Mouse (Mus musculus) limb, embryonic 12.5 days (tissue): Measurements from ENCODE around the gene Lypd1. TPM values are rescaled to one million over a fixed set of nuclear protein-coding genes. Genes with fewer than 3 reads are reported as not detected.

Experiments
- ATAC-seq: fragments of 200-750 bp; cut with Nextera tagmentation; 2 replicates; pipeline ENCODE4 v1.8.0; 2017; ENCODE audit warnings: low read depth, moderate TSS enrichment; ENCODE audit not compliant: insufficient number of reproducible peaks, insufficient read depth, low FRiP score, low TSS enrichment
- H3K27ac ChIP-seq: fragments of 300-500 bp; sonication (generic); 2 replicates; pipeline ENCODE4 v1.5.1; 2016; ENCODE audit warnings: mild to moderate bottlenecking, moderate library complexity
- H3K27me3 ChIP-seq: fragments of 300-500 bp; sonication (generic); 2 replicates; pipeline ENCODE4 v1.6.1; 2016; ENCODE audit warnings: mild to moderate bottlenecking, moderate library complexity
- H3K36me3 ChIP-seq: fragments of 300-500 bp; sonication (generic); 2 replicates; pipeline ENCODE4 v1.6.1; 2016; ENCODE audit warnings: mild to moderate bottlenecking, moderate library complexity
- H3K4me1 ChIP-seq: fragments of 300-500 bp; sonication (generic); replicated peaks from 2 replicates; pipeline ENCODE4 v1.6.1; 2016
- H3K4me2 ChIP-seq: fragments of 300-500 bp; sonication (generic); 2 replicates; pipeline ENCODE4 v1.6.1; 2016; ENCODE audit warnings: mild to moderate bottlenecking, moderate library complexity
- H3K4me3 ChIP-seq: fragments of 300-500 bp; sonication (generic); replicated peaks from 2 replicates; pipeline ENCODE4 v1.5.1; 2016; ENCODE audit warnings: mild to moderate bottlenecking
- H3K9ac ChIP-seq: fragments of 300-500 bp; sonication (generic); replicated peaks from 2 replicates; pipeline ENCODE4 v1.6.1; 2016; ENCODE audit warnings: mild to moderate bottlenecking, moderate library complexity
- H3K9me3 ChIP-seq: fragments of 300-500 bp; sonication (generic); 2 replicates; pipeline ENCODE4 v1.6.1; 2016; ENCODE audit warnings: mild to moderate bottlenecking, moderate library complexity
- WGBS: fragments of 180-500 bp; shearing (Covaris S2); methylation state at CpG from one replicate; pipeline ENCODE4 v1.1.7; 2016; 5-methylcytosine and 5-hydroxymethylcytosine counted together
- polyA plus RNA-seq: library from polyadenylated mRNA; unstranded; fragments of >200 nt; fragmentation: Nextera tagmentation; extraction: Ambion mirVana; gene quantifications from 2 replicates; pipeline ENCODE4 v1.2.1, GENCODE M21; 2016

Gene Lypd1
- polyA plus RNA-seq: 3.3 and 4.9 TPM in 2 replicates

DNA sequence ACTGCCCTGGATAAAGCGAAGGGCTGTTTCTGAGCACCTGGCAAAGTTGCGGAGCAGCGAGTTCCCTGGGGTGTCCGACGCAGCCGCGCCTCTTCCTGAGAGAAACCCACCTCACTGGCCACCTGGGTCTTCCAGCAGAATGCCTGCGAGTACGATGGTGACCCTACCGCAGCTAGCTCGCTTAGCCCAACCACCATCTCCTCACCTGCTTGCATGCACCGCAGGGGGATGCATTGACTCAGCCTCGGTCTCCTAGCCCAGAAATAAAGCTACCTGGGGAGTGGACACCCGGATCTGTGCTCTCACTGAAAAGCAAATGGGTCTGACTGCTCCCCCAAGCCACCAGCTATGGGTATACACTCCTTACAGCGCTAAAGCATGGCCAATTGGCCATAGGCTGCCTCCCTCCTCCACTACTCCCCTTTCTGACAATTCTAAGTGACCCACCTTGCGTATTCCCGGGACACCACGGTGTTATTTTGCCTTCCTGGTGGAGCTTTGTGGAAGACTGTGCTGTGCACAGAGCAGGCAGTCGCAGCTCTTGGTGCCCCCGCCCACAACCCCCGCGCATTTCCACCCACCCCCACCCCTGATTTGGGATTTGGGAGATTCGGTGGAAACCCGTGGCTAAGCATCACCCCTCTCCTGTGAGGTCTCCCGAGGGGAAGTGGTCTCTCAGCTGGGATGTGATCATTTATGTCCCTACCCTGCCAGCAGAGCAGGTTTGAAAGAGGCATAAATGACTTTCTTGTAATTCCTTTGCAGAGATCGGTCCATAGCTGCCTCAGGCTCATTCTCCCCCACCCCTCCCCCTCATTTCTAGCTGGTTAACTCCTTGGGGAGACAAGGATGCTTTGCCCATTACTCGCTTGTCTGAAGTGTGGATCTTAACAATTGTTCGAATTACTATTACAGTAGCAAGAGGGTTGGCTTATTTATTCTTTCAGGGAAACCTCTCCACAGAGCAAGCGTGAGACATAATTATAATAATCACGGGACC, at the start of gene Lypd1:
Lypd1 (minus strand) TSS at position 501 of the 1,000 bp plus-strand sequence.
- no peak for ATAC-seq
- 5% methylated on average over 30 of the region's 30 CpGs for WGBS
- Histone ChIP-seq H3K27ac (no peak within 1 kb of the TSS), H3K4me2 (peak within 1 kb of the TSS; percentile 96), H3K9me3 (no peaks in the 10 kb centered on the region), H3K4me3 (peak within 1 kb of the TSS; percentile 53), H3K27me3 (peaks cover 46% of the 10 kb centered on the region), H3K36me3 (no peaks in the 10 kb centered on the region), H3K4me1 (peaks cover 33% of the 10 kb centered on the region), H3K9ac (peak within 1 kb of the TSS; percentile 59)

DNA sequence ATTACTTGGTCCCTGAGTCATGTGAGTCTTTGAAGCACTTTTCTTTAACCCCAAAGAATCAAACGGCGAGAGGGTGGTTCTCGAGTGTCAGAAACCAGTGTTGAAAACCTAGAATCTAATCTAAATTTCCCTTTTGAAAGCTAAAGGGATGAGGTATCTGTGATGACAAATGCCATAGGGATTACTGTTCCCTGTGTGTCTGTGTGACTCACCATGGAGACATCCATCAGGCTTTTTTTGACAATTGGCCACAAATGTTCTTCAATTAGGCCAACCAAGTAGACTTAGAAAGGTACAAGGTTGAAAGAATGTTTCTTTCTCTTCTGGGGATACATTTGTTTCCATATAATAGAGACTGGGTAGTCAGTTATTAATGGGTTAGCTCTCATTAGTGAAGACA, 38.1 kb upstream of the Lypd1 start:
- no peaks in the 10 kb centered on the region for H3K27me3 ChIP-seq
- no peak overlapping the region for H3K4me3 ChIP-seq
- no peaks in the 10 kb centered on the region for H3K36me3 ChIP-seq
- no peak overlapping the region for H3K4me2 ChIP-seq
- ATAC-seq: no peak
- H3K4me1 ChIP-seq: no peaks in the 10 kb centered on the region
- 85% methylated on average over 3 of the region's 3 CpGs for WGBS
- H3K9ac ChIP-seq: no peak overlapping the region
- H3K27ac ChIP-seq: no peak overlapping the region
- H3K9me3 ChIP-seq: no peaks in the 10 kb centered on the region

DNA sequence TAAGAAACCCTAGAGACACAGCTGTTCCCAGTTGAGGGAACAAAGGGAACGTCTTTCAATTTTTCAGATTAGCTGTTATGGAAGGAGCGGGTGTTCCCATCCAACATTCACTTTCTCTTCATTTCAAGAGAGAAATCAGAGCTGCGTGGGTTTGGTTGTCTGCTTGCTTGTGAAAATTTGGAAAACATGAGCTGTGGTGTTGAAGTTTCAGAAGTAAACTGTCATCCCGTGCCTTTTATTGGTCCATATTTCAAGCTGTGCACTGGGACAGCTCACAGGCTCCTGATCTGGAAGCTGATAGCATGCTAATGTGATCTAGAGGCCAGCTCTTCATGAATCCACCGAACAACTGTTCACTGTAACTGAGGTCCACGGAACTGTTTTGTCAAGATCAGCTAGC, 36.2 kb upstream of the Lypd1 start:
- H3K27me3 ChIP-seq: no peaks in the 10 kb centered on the region
- H3K4me2 ChIP-seq: no peak overlapping the region
- H3K27ac ChIP-seq: no peak overlapping the region
- H3K9ac ChIP-seq: no peak overlapping the region
- H3K4me3 ChIP-seq: no peak overlapping the region
- no peak for ATAC-seq
- WGBS: 51% methylated on average over 6 of the region's 6 CpGs
- no peaks in the 10 kb centered on the region for H3K9me3 ChIP-seq
- H3K4me1 ChIP-seq: peaks cover 3% of the 10 kb centered on the region; the same call in 1 of the 2 replicates
- no peaks in the 10 kb centered on the region for H3K36me3 ChIP-seq

DNA sequence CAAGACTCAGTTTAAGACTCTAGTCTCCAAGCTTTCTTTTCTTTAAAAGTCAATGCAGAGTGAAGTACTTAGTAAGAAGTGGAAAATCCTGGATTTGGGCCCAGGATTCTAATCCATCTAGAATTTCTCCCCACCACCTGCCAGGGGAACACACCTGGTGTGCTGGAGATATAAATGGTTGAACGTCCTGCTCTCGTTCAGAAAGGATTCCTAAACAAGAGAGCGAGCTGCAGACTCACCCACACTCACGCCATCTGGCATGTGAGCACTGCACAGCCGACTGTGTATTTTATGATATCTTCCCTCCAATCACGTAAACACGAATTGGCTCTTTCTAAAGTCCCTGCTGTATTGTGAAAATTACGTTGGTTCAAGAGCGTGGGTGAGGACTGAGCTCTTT, 32.2 kb upstream of the Lypd1 start:
- ATAC-seq: no peak; the same call in 1 of the 2 replicates
- Histone ChIP-seq H3K9me3 (no peaks in the 10 kb centered on the region), H3K27ac (no peak overlapping the region), H3K4me3 (no peak overlapping the region), H3K27me3 (no peaks in the 10 kb centered on the region), H3K4me1 (peaks cover 3% of the 10 kb centered on the region; the same call in 1 of the 2 replicates), H3K36me3 (no peaks in the 10 kb centered on the region), H3K9ac (no peak overlapping the region), H3K4me2 (no peak overlapping the region)
- 33% methylated on average over 9 of the region's 9 CpGs for WGBS

DNA sequence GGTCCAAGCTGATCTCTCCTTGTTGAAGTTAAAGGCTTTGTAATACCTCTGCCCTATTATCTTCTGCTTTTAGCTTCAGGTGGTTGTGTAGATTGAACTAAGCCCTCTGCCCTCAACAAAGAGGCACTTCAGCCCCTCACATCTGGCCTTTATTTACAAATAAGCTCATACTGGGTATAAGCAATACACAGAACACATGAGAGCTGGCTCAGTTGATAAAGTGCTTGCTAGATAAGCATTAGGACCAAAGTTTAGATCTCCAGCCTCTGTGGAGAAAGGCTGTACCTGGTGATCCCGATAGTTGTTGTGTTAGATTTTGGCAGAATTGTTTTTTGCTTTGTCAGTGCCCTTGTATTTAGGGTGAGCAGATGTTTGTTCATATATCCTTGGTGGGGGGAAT, 30.4 kb upstream of the Lypd1 start:
- Histone ChIP-seq H3K27me3 (no peaks in the 10 kb centered on the region), H3K9ac (no peak overlapping the region), H3K4me2 (no peak overlapping the region), H3K9me3 (no peaks in the 10 kb centered on the region), H3K4me3 (no peak overlapping the region), H3K27ac (no peak overlapping the region), H3K36me3 (no peaks in the 10 kb centered on the region), H3K4me1 (peaks cover 3% of the 10 kb centered on the region; the same call in 1 of the 2 replicates)
- no peak for ATAC-seq
- 87% methylated on average over 1 of the region's 1 CpGs for WGBS

DNA sequence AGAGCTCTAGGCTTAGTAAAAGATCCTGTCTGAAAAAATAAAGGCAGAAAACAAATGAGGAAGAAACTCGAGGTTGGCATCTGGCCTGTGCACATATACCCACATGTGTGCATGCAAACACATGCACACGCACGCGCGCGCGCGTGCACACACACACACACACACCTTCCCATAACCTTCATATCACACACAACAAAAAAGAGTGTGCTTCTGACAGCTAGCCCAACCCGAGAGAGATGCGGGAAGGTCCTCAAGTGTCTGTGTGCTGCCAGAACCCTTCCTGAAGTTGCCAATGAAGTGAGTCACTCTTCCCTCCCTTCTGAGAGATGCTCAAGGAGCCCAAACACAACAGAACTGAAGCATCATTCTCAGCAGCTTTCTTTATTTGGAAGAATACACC, 12.6 kb upstream of the Lypd1 start:
- WGBS: 94% methylated on average over 10 of the region's 10 CpGs
- H3K4me3 ChIP-seq: no peak overlapping the region
- no peak overlapping the region for H3K27ac ChIP-seq
- H3K4me2 ChIP-seq: no peak overlapping the region
- H3K9ac ChIP-seq: no peak overlapping the region
- no peaks in the 10 kb centered on the region for H3K9me3 ChIP-seq
- ATAC-seq: no peak
- no peaks in the 10 kb centered on the region for H3K36me3 ChIP-seq
- H3K27me3 ChIP-seq: no peaks in the 10 kb centered on the region
- H3K4me1 ChIP-seq: no peaks in the 10 kb centered on the region

DNA sequence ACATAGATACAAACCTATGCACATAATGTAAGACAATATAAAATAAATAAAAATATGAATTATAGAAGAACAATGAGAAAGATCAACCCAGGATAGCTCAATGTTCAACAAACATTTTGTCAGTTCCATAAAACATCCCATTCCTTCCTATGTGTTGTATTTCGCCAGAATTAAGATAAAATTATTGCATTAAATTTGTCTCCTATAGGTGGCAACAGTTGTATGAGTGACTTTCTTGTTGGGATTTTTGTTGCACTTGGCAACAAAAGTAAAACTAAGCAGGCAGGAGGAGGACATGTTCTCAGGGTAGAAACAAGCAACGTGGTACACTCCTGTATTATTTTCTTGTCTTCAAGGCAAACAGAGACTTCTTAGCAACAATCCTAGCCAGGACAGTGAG, 10.2 kb upstream of the Lypd1 start:
- no peak overlapping the region for H3K9ac ChIP-seq
- no peak overlapping the region for H3K4me2 ChIP-seq
- WGBS: 74% methylated on average over 2 of the region's 2 CpGs
- no peaks in the 10 kb centered on the region for H3K27me3 ChIP-seq
- no peak overlapping the region for H3K4me3 ChIP-seq
- ATAC-seq: no peak
- H3K9me3 ChIP-seq: 0 out of 2 replicates have a peak, but pooled peaks cover 4% of the 10 kb centered on the region
- H3K36me3 ChIP-seq: no peaks in the 10 kb centered on the region
- no peaks in the 10 kb centered on the region for H3K4me1 ChIP-seq
- H3K27ac ChIP-seq: no peak overlapping the region

DNA sequence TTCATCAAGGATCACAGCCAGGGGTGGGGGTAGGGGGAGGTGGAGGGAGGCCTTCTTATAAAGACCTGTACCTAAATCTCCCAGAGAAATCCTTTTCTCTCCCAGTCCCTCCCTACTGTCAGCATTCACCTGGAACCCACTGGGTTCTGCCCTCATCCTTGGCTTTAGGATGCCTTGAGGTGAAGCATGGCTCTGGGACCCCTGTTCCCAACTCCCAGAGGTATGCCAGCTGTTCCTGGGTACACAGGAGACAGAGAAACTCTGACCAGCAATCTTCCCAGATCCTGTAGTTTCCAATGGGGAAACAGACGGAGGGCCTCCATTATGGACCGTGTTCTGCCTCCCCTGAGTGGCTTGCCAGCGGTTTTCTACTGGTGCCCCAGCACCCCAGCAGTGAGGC, 7.8 kb upstream of the Lypd1 start:
- H3K36me3 ChIP-seq: no peaks in the 10 kb centered on the region
- 86% methylated on average over 3 of the region's 3 CpGs for WGBS
- no peak overlapping the region for H3K4me2 ChIP-seq
- H3K9ac ChIP-seq: no peak overlapping the region
- H3K4me1 ChIP-seq: no peaks in the 10 kb centered on the region
- no peak overlapping the region for H3K4me3 ChIP-seq
- H3K27me3 ChIP-seq: peaks cover 5% of the 10 kb centered on the region; the same call in 1 of the 2 replicates
- H3K9me3 ChIP-seq: 0 out of 2 replicates have a peak, but pooled peaks cover 4% of the 10 kb centered on the region
- no peak for ATAC-seq
- H3K27ac ChIP-seq: no peak overlapping the region

DNA sequence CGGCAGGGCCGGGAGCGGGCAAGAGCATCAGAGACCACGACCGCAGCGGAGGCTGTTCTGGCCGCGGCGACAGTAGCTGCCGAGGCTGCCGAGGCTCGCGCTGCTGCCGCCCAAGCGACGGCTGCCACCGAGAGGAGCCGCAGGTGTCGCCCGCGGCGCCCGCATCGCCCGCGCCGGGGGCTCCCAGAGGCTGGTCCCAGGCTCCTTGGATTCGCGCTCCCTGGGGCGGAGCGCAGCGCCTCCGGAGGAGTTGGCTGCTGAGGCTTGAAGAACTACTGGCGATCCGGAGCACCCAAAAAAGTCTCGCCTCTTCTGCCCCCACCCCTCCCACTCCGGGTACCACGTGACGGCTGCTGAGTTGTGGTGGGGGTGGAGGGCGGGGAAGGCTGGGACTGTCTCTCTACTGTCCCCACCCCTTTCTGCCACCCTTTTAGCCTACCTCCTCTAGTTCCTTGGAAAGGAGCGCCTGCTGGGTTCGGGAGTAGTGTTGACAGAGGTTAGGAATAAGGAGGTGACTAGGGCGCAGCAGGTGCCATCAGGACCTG, 928 bp downstream of the Lypd1 start:
- WGBS: under 1% methylated on average over 43 of the region's 43 CpGs
- H3K4me2 ChIP-seq: peak overlapping the region; percentile 96
- peaks cover 33% of the 10 kb centered on the region for H3K4me1 ChIP-seq
- H3K36me3 ChIP-seq: no peaks in the 10 kb centered on the region
- H3K9ac ChIP-seq: peak overlapping the region; percentile 59
- peak overlapping the region; percentile 53 for H3K4me3 ChIP-seq
- peak; percentile 53; the same call in 1 of the 2 replicates for ATAC-seq
- H3K27me3 ChIP-seq: peaks cover 46% of the 10 kb centered on the region
- no peaks in the 10 kb centered on the region for H3K9me3 ChIP-seq
- no peak overlapping the region for H3K27ac ChIP-seq

DNA sequence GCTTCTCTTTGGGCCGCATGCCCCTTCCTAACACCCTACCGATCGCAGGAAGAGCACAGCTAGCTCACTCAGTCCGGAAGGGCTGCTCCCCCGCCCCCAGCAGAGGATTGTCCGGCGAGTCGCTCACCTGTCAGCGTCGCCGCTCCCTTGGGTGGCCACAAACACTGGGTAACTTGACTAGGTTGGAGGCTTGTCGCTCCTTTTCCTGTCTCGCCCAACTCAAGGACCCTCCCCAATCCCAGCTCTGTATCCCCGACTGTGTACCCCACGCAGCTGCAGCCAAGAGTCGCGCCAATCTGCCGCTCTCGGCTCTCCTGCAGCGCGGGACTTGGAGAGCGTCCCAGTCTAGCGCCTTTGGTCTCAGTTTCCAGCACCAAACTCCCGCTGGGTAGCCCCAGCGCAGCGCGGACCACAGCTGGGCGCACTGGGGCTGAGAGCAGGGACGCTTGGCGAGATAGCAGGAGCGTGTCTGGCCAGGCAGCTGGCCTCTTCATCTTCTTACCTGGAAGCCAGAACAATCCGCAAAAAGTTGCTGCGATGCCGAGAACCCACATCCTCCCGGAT, 1.5 kb downstream of the Lypd1 start:
- peak; percentile 23; the same call in 1 of the 2 replicates for ATAC-seq
- Histone ChIP-seq H3K4me3 (peak overlapping the region; percentile 53), H3K9me3 (no peaks in the 10 kb centered on the region), H3K9ac (peak overlapping the region; percentile 59), H3K27ac (no peak overlapping the region), H3K27me3 (peaks cover 46% of the 10 kb centered on the region), H3K4me2 (peak overlapping the region; percentile 96), H3K4me1 (peaks cover 33% of the 10 kb centered on the region), H3K36me3 (no peaks in the 10 kb centered on the region)
- WGBS: under 1% methylated on average over 35 of the region's 35 CpGs

DNA sequence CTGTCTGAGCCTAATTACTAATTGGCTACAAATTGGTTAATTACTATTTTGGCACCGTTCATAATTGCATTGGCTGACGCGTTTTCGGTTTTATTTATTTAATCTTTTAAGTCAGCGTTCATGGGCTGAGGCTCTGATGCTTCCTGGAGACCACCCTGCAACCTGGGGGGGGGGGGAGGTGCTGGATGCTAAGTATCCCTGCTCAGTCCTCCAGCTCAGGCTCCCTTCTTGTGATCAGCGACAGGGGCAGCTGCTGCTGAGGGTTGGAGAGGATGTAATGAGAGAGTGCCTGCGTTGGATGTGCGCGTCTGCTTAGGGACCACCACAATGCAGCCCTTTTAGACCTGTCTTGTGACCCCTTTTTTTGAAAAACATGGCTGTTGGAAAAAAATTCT, 2.0 kb downstream of the Lypd1 start:
- ATAC-seq: peak; percentile 49
- H3K9ac ChIP-seq: no peak overlapping the region
- H3K4me2 ChIP-seq: peak overlapping the region; percentile 96
- H3K36me3 ChIP-seq: no peaks in the 10 kb centered on the region
- H3K4me3 ChIP-seq: peak overlapping the region; percentile 53
- H3K9me3 ChIP-seq: no peaks in the 10 kb centered on the region
- H3K27ac ChIP-seq: no peak overlapping the region
- WGBS: 2% methylated on average over 9 of the region's 9 CpGs
- H3K4me1 ChIP-seq: peaks cover 33% of the 10 kb centered on the region
- peaks cover 41% of the 10 kb centered on the region for H3K27me3 ChIP-seq
